Mouse (Mus musculus): ENCODE measurements around the gene Fuz.
A peak's percentile ranks its signal among the peaks of the same experiment; 100 is the strongest.

Fuz gene

GRCm38 (mm10) chr7:44888256-44889105 is 7.4 kb upstream of the Fuz start:
- DNase-seq (ENCODE audit: low spot score): no peak

GRCm38 (mm10) chr7:44890180-44890579 is 5.7 kb upstream of the Fuz start:
- no peak for DNase-seq (ENCODE audit: low spot score)

GRCm38 (mm10) chr7:44890737-44891136 is 5.1 kb upstream of the Fuz start:
- no peak for DNase-seq (ENCODE audit: low spot score)

- DNase-seq (ENCODE audit: low spot score): no peak
These were observed 4.3 kb upstream of the Fuz start for GRCm38 (mm10) chr7:44891611-44892010.

GRCm38 (mm10) chr7:44892276-44892921 is 3.5 kb upstream of the Fuz start, which contains the start of gene Med25:
Gene Med25 (minus strand): TSS chr7:44892712.
- peak; percentile 91 for DNase-seq (ENCODE audit: low spot score)

GRCm38 (mm10) chr7:44893197-44893596 is 2.7 kb upstream of the Fuz start:
- DNase-seq (ENCODE audit: low spot score): no peak

GRCm38 (mm10) chr7:44894175-44894574 is 1.7 kb upstream of the Fuz start:
- no peak for DNase-seq (ENCODE audit: low spot score)

- DNase-seq (ENCODE audit: low spot score): no peak
These were observed 680 bp upstream of the Fuz start for GRCm38 (mm10) chr7:44895206-44895592.

- no peak for DNase-seq (ENCODE audit: low spot score)
These were observed 620 bp downstream of the Fuz start for GRCm38 (mm10) chr7:44896499-44896898.

GRCm38 (mm10) chr7:44898607-44899006 is 2.7 kb downstream of the Fuz start:
- no peak for DNase-seq (ENCODE audit: low spot score)

GRCm38 (mm10) chr7:44900632-44901031 is 4.8 kb downstream of the Fuz start:
- no peak for DNase-seq (ENCODE audit: low spot score)

GRCm38 (mm10) chr7:44901230-44901722 is 5.4 kb downstream of the Fuz start:
- peak; percentile 44 for DNase-seq (ENCODE audit: low spot score)

- DNase-seq (ENCODE audit: low spot score): no peak
These were observed 9.6 kb downstream of the Fuz start for GRCm38 (mm10) chr7:44905430-44905829.

- no peak for DNase-seq (ENCODE audit: low spot score)
These were observed 13.0 kb downstream of the Fuz start for GRCm38 (mm10) chr7:44908706-44909476.

- no peak for DNase-seq (ENCODE audit: low spot score)
These were observed 18.5 kb downstream of the Fuz start for GRCm38 (mm10) chr7:44914396-44914795.

GRCm38 (mm10) chr7:44915314-44915713 is 19.4 kb downstream of the Fuz start:
- DNase-seq (ENCODE audit: low spot score): no peak

- no peak for DNase-seq (ENCODE audit: low spot score)
These were observed 20.3 kb downstream of the Fuz start for GRCm38 (mm10) chr7:44916191-44916590.

GRCm38 (mm10) chr7:44916881-44917280 is 21.0 kb downstream of the Fuz start:
- DNase-seq (ENCODE audit: low spot score): no peak

GRCm38 (mm10) chr7:44918219-44918618 is 22.3 kb downstream of the Fuz start:
- no peak for DNase-seq (ENCODE audit: low spot score)

- no peak for DNase-seq (ENCODE audit: low spot score)
These were observed 23.2 kb downstream of the Fuz start for GRCm38 (mm10) chr7:44919127-44919526.

GRCm38 (mm10) chr7:44922530-44922929 is 26.7 kb downstream of the Fuz start:
- no peak for DNase-seq (ENCODE audit: low spot score)

GRCm38 (mm10) chr7:44925468-44925867 is 29.6 kb downstream of the Fuz start:
- DNase-seq (ENCODE audit: low spot score): peak; percentile 33
